Mouse (Mus musculus) bone marrow macrophage, adult 2 months (primary cell): ENCODE data around the gene Dhx34.

Experiments used
- CTCF ChIP-seq: IDR thresholded peaks from 2 replicates; pipeline ENCODE4 v1.5.1; 2012; ENCODE audit warnings: low read depth, mild to moderate bottlenecking, low read length, moderate library complexity
- POLR2A ChIP-seq: IDR thresholded peaks from 2 replicates; pipeline ENCODE4 v1.6.1; 2012; ENCODE audit warnings: mild to moderate bottlenecking, low read depth, low read length, borderline replicate concordance

- TF ChIP-seq POLR2A = no peak
- TF ChIP-seq CTCF = no peak
Measured at GRCm38 (mm10) chr7:16155132-16155872, 66.5 kb downstream of the Dhx34 start.
